Mouse (Mus musculus): ENCODE data around the gene Noxo1. TPM values are rescaled to one million over a fixed set of nuclear protein-coding genes. Genes with fewer than 3 reads are reported as not detected.

The Noxo1 gene
- polyA plus RNA-seq, 1 experiment = 63.2 TPM

GRCm38 (mm10) chr17:24669545-24670245 lies 26.3 kb upstream of the Noxo1 start, which contains the start of gene Zfp598:
TSS of gene Zfp598 (plus strand) at chr17:24669687.
- H3K27me3 ChIP-seq (ENCODE audit: control insufficient read depth, insufficient read depth, low read length) = no peaks in the 10 kb centered on the region
- H3K27ac ChIP-seq (ENCODE audit: control insufficient read depth, insufficient read depth, low read depth, low read length) = peak within 1 kb of the TSS; percentile 84
- H3K4me1 ChIP-seq (ENCODE audit: control insufficient read depth, insufficient read depth, low read length) = peaks cover 7% of the 10 kb centered on the region
- TF ChIP-seq CTCF (IDR thresholded peaks at IDR 0.05; ENCODE audit: control insufficient read depth, insufficient read depth, insufficient replicate concordance, low read depth, low read length) = peak; percentile 1; the same call in 1 of the 2 replicates
- peak; percentile 79 for TF ChIP-seq POLR2A (IDR thresholded peaks at IDR 0.05; ENCODE audit: control insufficient read depth, low read depth, low read length)
- peak within 1 kb of the TSS; percentile 90 for H3K4me3 ChIP-seq (ENCODE audit: control insufficient read depth, low read depth, low read length)
- no peaks in the 10 kb centered on the region for H3K36me3 ChIP-seq (ENCODE audit: control insufficient read depth, insufficient read depth, low read length)

- Histone ChIP-seq H3K36me3 (ENCODE audit: control insufficient read depth, insufficient read depth, low read length) (no peaks in the 10 kb centered on the region), H3K4me1 (ENCODE audit: control insufficient read depth, insufficient read depth, low read length) (peaks cover 7% of the 10 kb centered on the region), H3K27ac (ENCODE audit: control insufficient read depth, insufficient read depth, low read depth, low read length) (peak overlapping the region; percentile 84), H3K4me3 (ENCODE audit: control insufficient read depth, low read depth, low read length) (peak overlapping the region; percentile 90), H3K27me3 (ENCODE audit: control insufficient read depth, insufficient read depth, low read length) (no peaks in the 10 kb centered on the region)
- TF ChIP-seq POLR2A (IDR thresholded peaks at IDR 0.05; ENCODE audit: control insufficient read depth, low read depth, low read length) (no peak), CTCF (IDR thresholded peaks at IDR 0.05; ENCODE audit: control insufficient read depth, insufficient read depth, insufficient replicate concordance, low read depth, low read length) (no peak)
Observed at GRCm38 (mm10) chr17:24670246-24670844, 25.7 kb upstream of the Noxo1 start.

- TF ChIP-seq CTCF (IDR thresholded peaks at IDR 0.05; ENCODE audit: control insufficient read depth, insufficient read depth, insufficient replicate concordance, low read depth, low read length) (no peak), POLR2A (IDR thresholded peaks at IDR 0.05; ENCODE audit: control insufficient read depth, low read depth, low read length) (no peak)
- H3K4me1 ChIP-seq (ENCODE audit: control insufficient read depth, insufficient read depth, low read length) = peaks cover 7% of the 10 kb centered on the region
- H3K27me3 ChIP-seq (ENCODE audit: control insufficient read depth, insufficient read depth, low read length) = no peaks in the 10 kb centered on the region
- no peak overlapping the region for H3K27ac ChIP-seq (ENCODE audit: control insufficient read depth, insufficient read depth, low read depth, low read length)
- H3K4me3 ChIP-seq (ENCODE audit: control insufficient read depth, low read depth, low read length) = no peak overlapping the region
- H3K36me3 ChIP-seq (ENCODE audit: control insufficient read depth, insufficient read depth, low read length) = no peaks in the 10 kb centered on the region
Observed at GRCm38 (mm10) chr17:24671346-24671745, 24.7 kb upstream of the Noxo1 start.

GRCm38 (mm10) chr17:24672141-24672540 lies 23.9 kb upstream of the Noxo1 start:
- H3K4me3 ChIP-seq (ENCODE audit: control insufficient read depth, low read depth, low read length) = no peak overlapping the region

GRCm38 (mm10) chr17:24674277-24674676 lies 21.8 kb upstream of the Noxo1 start:
- Histone ChIP-seq H3K27me3 (ENCODE audit: control insufficient read depth, insufficient read depth, low read length) (no peaks in the 10 kb centered on the region), H3K4me1 (ENCODE audit: control insufficient read depth, insufficient read depth, low read length) (peaks cover 4% of the 10 kb centered on the region), H3K36me3 (ENCODE audit: control insufficient read depth, insufficient read depth, low read length) (no peaks in the 10 kb centered on the region; the same call in 1 of the 2 replicates), H3K27ac (ENCODE audit: control insufficient read depth, insufficient read depth, low read depth, low read length) (no peak overlapping the region), H3K4me3 (ENCODE audit: control insufficient read depth, low read depth, low read length) (no peak overlapping the region)
- TF ChIP-seq CTCF (IDR thresholded peaks at IDR 0.05; ENCODE audit: control insufficient read depth, insufficient read depth, insufficient replicate concordance, low read depth, low read length) = no peak
- TF ChIP-seq POLR2A (IDR thresholded peaks at IDR 0.05; ENCODE audit: control insufficient read depth, low read depth, low read length) = no peak

More at GRCm38 (mm10) chr17:24672141-24672540, 23.9 kb upstream of the Noxo1 start:
- Histone ChIP-seq H3K27ac (ENCODE audit: control insufficient read depth, insufficient read depth, low read depth, low read length) (no peak overlapping the region), H3K4me1 (ENCODE audit: control insufficient read depth, insufficient read depth, low read length) (peaks cover 7% of the 10 kb centered on the region), H3K27me3 (ENCODE audit: control insufficient read depth, insufficient read depth, low read length) (no peaks in the 10 kb centered on the region), H3K36me3 (ENCODE audit: control insufficient read depth, insufficient read depth, low read length) (no peaks in the 10 kb centered on the region)
- no peak for TF ChIP-seq CTCF (IDR thresholded peaks at IDR 0.05; ENCODE audit: control insufficient read depth, insufficient read depth, insufficient replicate concordance, low read depth, low read length)
- TF ChIP-seq POLR2A (IDR thresholded peaks at IDR 0.05; ENCODE audit: control insufficient read depth, low read depth, low read length) = no peak

DNA sequence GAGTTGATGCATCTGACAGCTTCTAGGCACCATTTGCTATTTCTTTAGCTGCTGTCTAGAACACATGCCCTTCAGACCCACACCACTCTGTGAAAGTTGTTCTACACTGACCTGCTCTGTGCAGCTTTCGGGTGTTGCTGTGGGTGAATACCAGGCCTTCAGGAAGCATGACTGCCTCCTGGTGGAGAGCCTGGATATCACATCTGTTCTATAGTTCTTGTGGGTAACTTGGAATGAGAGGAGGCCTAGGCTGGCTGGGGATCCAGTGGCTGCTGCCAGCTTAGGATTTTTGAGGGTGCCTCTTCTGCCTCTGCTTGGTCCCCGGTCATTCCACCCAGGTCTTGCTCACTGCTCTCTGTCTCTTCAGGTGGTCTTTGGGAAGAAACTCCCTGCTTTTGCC lies 19.8 kb upstream of the Noxo1 start:
- no peak overlapping the region for H3K27ac ChIP-seq (ENCODE audit: control insufficient read depth, insufficient read depth, low read depth, low read length)
- H3K27me3 ChIP-seq (ENCODE audit: control insufficient read depth, insufficient read depth, low read length) = no peaks in the 10 kb centered on the region
- no peaks in the 10 kb centered on the region; the same call in 1 of the 2 replicates for H3K36me3 ChIP-seq (ENCODE audit: control insufficient read depth, insufficient read depth, low read length)
- H3K4me1 ChIP-seq (ENCODE audit: control insufficient read depth, insufficient read depth, low read length) = peaks cover 4% of the 10 kb centered on the region
- TF ChIP-seq CTCF (IDR thresholded peaks at IDR 0.05; ENCODE audit: control insufficient read depth, insufficient read depth, insufficient replicate concordance, low read depth, low read length) = peak; percentile 46; the same call in 1 of the 2 replicates
- no peak for TF ChIP-seq POLR2A (IDR thresholded peaks at IDR 0.05; ENCODE audit: control insufficient read depth, low read depth, low read length)
- H3K4me3 ChIP-seq (ENCODE audit: control insufficient read depth, low read depth, low read length) = no peak overlapping the region

- no peak for TF ChIP-seq POLR2A (IDR thresholded peaks at IDR 0.05; ENCODE audit: control insufficient read depth, low read depth, low read length)
- no peak for TF ChIP-seq CTCF (IDR thresholded peaks at IDR 0.05; ENCODE audit: control insufficient read depth, insufficient read depth, insufficient replicate concordance, low read depth, low read length)
- Histone ChIP-seq H3K27me3 (ENCODE audit: control insufficient read depth, insufficient read depth, low read length) (no peaks in the 10 kb centered on the region), H3K4me3 (ENCODE audit: control insufficient read depth, low read depth, low read length) (no peak overlapping the region), H3K36me3 (ENCODE audit: control insufficient read depth, insufficient read depth, low read length) (no peaks in the 10 kb centered on the region; the same call in none of the 2 replicates), H3K27ac (ENCODE audit: control insufficient read depth, insufficient read depth, low read depth, low read length) (no peak overlapping the region), H3K4me1 (ENCODE audit: control insufficient read depth, insufficient read depth, low read length) (peaks cover 4% of the 10 kb centered on the region)
Observed at GRCm38 (mm10) chr17:24676877-24677276, 19.2 kb upstream of the Noxo1 start.

All from testis, adult 2 months (tissue).